Mouse (Mus musculus): Measurements from ENCODE around the gene Sectm1b. TPM values are rescaled to one million over a fixed set of nuclear protein-coding genes. Genes with fewer than 3 reads are reported as not detected.
"Not testable (repeated sequence)": the region's sequence is repeated elsewhere in the genome, so short reads cannot be mapped to it uniquely, and the experiment has no call there.

Gene Sectm1b
- polyA plus RNA-seq, 1 experiment from 2014 or later = 0.05 TPM

DNA sequence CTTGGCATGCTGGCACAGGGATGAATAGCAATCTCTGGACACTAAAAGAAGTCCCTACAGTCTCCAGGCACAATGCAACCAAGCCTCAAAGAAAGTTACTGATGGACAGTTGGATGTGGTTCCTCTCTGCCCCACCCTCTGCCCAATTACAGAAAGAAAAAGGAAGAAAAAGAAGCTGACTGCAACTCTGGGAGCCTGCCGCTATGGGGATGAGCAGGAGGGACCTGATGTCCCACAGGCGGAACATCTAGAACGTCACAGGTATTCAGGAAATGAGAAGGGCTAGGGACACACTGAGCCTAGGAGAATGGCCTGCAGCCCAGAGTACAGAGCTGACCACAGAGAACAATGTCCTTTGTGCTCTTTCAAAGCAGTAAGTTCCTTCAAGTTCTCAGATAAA, 18.9 kb upstream of the Sectm1b start:
- H3K27ac ChIP-seq (ENCODE audit: low read length) = no peak overlapping the region
- H3K9ac ChIP-seq (ENCODE audit: low read depth, low read length) = no peak overlapping the region
- H3K36me3 ChIP-seq (ENCODE audit: control insufficient read depth, insufficient read depth) = no peaks in the 10 kb centered on the region

DNA sequence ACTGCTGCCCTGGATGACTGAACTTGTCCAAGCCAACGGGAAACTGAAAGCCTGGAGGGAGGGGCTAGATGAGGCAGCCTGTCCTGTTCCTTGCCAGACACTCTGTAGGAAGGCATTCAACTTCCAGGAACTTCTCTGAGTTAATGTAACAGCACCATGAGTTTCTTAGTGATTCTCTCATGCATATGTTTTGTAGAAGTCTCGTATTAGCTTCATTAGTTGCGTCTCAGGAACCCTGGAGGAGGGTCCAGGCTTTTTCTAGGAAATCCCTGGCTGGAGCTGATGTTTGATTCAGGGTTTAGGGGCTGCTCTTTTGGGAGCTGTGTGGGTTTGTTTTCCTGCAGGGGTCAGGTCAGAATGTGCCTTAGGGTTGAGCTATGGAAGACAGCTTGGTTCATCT, 17.8 kb upstream of the Sectm1b start, which contains the start of gene Sectm1a:
TSS of gene Sectm1a (minus strand) at position 101 of the 400 bp plus-strand sequence.
- Histone ChIP-seq H3K4me1 (ENCODE audit: control insufficient read depth, low read depth, low read length) (peaks cover 2% of the 10 kb centered on the region; the same call in 1 of the 2 replicates), H3K27ac (ENCODE audit: low read length) (no peak within 1 kb of the TSS), H3K4me2 (ENCODE audit: low read depth, low read length) (no peak within 1 kb of the TSS), H3K4me3 (ENCODE audit: low read depth, low read length) (no peak within 1 kb of the TSS), H3K36me3 (ENCODE audit: control insufficient read depth, insufficient read depth) (no peaks in the 10 kb centered on the region), H3K9ac (ENCODE audit: low read depth, low read length) (no peak within 1 kb of the TSS), H3K27me3 (ENCODE audit: control insufficient read depth, insufficient read depth, low read depth, low read length) (no peaks in the 10 kb centered on the region), H3K9me3 (replicated peaks; ENCODE audit: control insufficient read depth, low read length) (no peaks in the 10 kb centered on the region)
- 44% methylated on average over 3 of the region's 3 CpGs for WGBS (ENCODE audit: insufficient replicate concordance)
- no peak for ATAC-seq (ENCODE audit: low read depth)

More for the DNA sequence above, 18.9 kb upstream of the Sectm1b start:
- Histone ChIP-seq H3K4me3 (ENCODE audit: low read depth, low read length) (no peak overlapping the region), H3K27me3 (ENCODE audit: control insufficient read depth, insufficient read depth, low read depth, low read length) (no peaks in the 10 kb centered on the region), H3K4me1 (ENCODE audit: control insufficient read depth, low read depth, low read length) (peaks cover 2% of the 10 kb centered on the region; the same call in 1 of the 2 replicates), H3K4me2 (ENCODE audit: low read depth, low read length) (no peak overlapping the region), H3K9me3 (replicated peaks; ENCODE audit: control insufficient read depth, low read length) (no peaks in the 10 kb centered on the region)
- ATAC-seq (ENCODE audit: low read depth) = no peak
- 50% methylated on average over 3 of the region's 3 CpGs for WGBS (ENCODE audit: insufficient replicate concordance)

DNA sequence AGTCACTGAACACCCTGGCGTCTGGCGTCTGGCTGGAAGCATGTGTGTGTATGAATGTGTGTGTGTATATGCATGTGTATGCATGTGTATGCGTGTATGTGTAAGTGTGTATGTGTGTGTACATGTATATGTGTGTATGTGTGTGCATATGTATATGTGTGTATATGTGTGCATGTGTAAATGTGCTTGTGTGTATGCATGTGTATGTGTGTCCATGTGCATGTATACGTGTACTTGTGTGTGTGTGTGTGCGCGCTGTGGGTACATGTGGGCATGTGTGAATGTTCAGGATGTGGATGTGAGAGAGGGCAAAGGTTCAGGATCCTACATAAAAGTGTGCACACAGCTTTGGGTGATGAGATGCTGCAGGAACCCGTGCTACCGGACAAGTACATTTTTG, 17.0 kb upstream of the Sectm1b start:
- Histone ChIP-seq H3K4me1 (ENCODE audit: control insufficient read depth, low read depth, low read length) (peaks cover 2% of the 10 kb centered on the region; the same call in 1 of the 2 replicates), H3K9me3 (replicated peaks; ENCODE audit: control insufficient read depth, low read length) (no peaks in the 10 kb centered on the region), H3K27ac (ENCODE audit: low read length) (no peak overlapping the region), H3K4me3 (ENCODE audit: low read depth, low read length) (no peak overlapping the region), H3K36me3 (ENCODE audit: control insufficient read depth, insufficient read depth) (no peaks in the 10 kb centered on the region), H3K9ac (ENCODE audit: low read depth, low read length) (no peak overlapping the region), H3K27me3 (ENCODE audit: control insufficient read depth, insufficient read depth, low read depth, low read length) (no peaks in the 10 kb centered on the region), H3K4me2 (ENCODE audit: low read depth, low read length) (no peak overlapping the region)
- no peak for ATAC-seq (ENCODE audit: low read depth)
- 83% methylated on average over 8 of the region's 8 CpGs for WGBS (ENCODE audit: insufficient replicate concordance)

DNA sequence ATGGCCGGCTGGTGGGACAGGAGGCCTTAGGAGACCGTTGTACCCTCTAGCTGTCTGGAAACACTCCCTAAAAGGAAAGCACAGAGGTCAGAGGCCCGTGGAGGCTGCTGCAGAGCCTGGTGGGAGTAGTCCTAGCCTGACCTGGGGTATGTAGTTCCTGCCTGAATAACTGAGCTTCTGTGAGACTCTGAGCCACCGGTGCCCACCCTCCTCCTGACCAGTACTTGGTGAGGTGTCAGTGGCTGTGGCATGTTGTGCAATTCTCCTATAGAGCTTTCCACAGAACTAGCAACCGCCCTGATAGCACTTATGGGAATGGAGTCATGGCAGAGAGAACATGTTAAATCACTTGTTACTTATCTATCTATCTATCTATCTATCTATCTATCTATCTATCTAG, 12.3 kb upstream of the Sectm1b start:
- H3K9me3 ChIP-seq (replicated peaks; ENCODE audit: control insufficient read depth, low read length) = no peaks in the 10 kb centered on the region
- no peak overlapping the region for H3K9ac ChIP-seq (ENCODE audit: low read depth, low read length)
- ATAC-seq (ENCODE audit: low read depth) = no peak
- no peak overlapping the region for H3K27ac ChIP-seq (ENCODE audit: low read length)
- no peaks in the 10 kb centered on the region for H3K4me1 ChIP-seq (ENCODE audit: control insufficient read depth, low read depth, low read length)
- H3K4me2 ChIP-seq (ENCODE audit: low read depth, low read length) = no peak overlapping the region
- 50% methylated on average over 5 of the region's 5 CpGs for WGBS (ENCODE audit: insufficient replicate concordance)
- no peak overlapping the region for H3K4me3 ChIP-seq (ENCODE audit: low read depth, low read length)
- H3K36me3 ChIP-seq (ENCODE audit: control insufficient read depth, insufficient read depth) = no peaks in the 10 kb centered on the region
- H3K27me3 ChIP-seq (ENCODE audit: control insufficient read depth, insufficient read depth, low read depth, low read length) = no peaks in the 10 kb centered on the region

DNA sequence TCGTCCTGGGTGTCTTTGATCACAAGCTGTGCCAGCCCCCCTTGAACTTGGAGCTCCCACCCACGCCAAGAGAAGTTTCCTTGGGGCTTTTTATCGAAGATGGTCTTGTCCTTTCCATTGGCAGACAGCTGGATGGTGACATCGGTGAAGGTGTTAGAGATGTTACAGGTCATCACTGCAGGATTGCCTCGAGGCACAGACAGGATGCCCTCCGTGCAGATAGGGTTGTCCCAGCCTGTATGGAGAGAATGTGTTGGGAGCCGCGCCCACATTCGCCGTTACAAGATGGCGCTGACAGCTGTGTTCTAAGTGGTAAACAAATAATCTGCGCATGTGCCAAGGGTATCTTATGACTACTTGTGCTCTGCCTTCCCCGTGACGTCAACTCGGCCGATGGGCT, 6.3 kb upstream of the Sectm1b start:
- H3K36me3 ChIP-seq (ENCODE audit: control insufficient read depth, insufficient read depth); H3K9ac ChIP-seq (ENCODE audit: low read depth, low read length); H3K4me2 ChIP-seq (ENCODE audit: low read depth, low read length); H3K27me3 ChIP-seq (ENCODE audit: control insufficient read depth, insufficient read depth, low read depth, low read length); H3K9me3 ChIP-seq (replicated peaks; ENCODE audit: control insufficient read depth, low read length); H3K4me1 ChIP-seq (ENCODE audit: control insufficient read depth, low read depth, low read length); H3K27ac ChIP-seq (ENCODE audit: low read length); H3K4me3 ChIP-seq (ENCODE audit: low read depth, low read length); ATAC-seq (ENCODE audit: low read depth): not testable (repeated sequence)
- 77% methylated on average over 12 of the region's 16 CpGs for WGBS (ENCODE audit: insufficient replicate concordance)

DNA sequence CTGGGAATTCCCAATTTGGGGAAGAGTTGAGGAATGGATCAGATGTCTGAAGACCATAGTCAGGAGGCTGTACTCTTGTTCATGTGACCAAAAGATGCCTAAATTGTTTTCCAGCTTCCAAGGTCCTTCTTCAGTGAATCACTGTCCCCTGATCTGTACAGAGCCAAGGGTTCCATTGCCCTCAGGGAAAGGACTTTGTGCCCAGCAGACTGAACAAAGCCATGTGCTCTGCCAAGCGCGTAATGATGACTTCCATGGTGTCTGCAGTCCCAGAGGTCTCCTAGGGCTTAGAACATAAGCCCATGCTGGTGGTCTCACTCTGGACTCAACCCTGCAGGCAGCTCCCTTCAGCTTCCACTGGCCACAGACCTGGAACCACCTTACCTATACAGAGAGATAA, 4.5 kb upstream of the Sectm1b start:
- Histone ChIP-seq H3K9ac (ENCODE audit: low read depth, low read length) (no peak overlapping the region), H3K9me3 (replicated peaks; ENCODE audit: control insufficient read depth, low read length) (no peaks in the 10 kb centered on the region), H3K4me1 (ENCODE audit: control insufficient read depth, low read depth, low read length) (no peaks in the 10 kb centered on the region), H3K4me2 (ENCODE audit: low read depth, low read length) (no peak overlapping the region), H3K4me3 (ENCODE audit: low read depth, low read length) (no peak overlapping the region), H3K36me3 (ENCODE audit: control insufficient read depth, insufficient read depth) (no peaks in the 10 kb centered on the region), H3K27me3 (ENCODE audit: control insufficient read depth, insufficient read depth, low read depth, low read length) (no peaks in the 10 kb centered on the region), H3K27ac (ENCODE audit: low read length) (no peak overlapping the region)
- ATAC-seq (ENCODE audit: low read depth) = no peak
- WGBS (ENCODE audit: insufficient replicate concordance) = 86% methylated on average over 2 of the region's 2 CpGs

DNA sequence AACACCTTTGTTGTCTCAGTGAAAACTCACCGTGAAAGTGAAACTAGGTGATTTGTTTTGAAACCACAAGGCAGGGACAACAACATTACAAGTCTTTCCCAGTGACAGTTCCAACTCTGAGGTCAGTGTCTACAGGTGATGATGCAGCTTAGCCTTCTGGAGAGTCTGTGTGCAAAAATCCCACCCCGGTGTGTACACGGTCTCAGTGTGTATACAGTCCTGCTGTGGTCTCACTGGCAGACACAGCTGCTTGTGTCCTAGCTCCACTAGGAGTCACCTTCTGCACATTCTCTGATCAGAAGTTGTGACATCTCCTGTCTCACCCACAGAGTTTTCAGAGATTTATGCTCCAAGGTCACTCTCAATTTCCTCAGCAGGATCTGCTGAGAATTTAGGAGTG, 828 bp upstream of the Sectm1b start:
- peak; percentile 27; the same call in 1 of the 2 replicates for ATAC-seq (ENCODE audit: low read depth)
- Histone ChIP-seq H3K27ac (ENCODE audit: low read length) (no peak overlapping the region), H3K9me3 (replicated peaks; ENCODE audit: control insufficient read depth, low read length) (no peaks in the 10 kb centered on the region), H3K4me2 (ENCODE audit: low read depth, low read length) (no peak overlapping the region), H3K4me1 (ENCODE audit: control insufficient read depth, low read depth, low read length) (no peaks in the 10 kb centered on the region), H3K27me3 (ENCODE audit: control insufficient read depth, insufficient read depth, low read depth, low read length) (no peaks in the 10 kb centered on the region), H3K9ac (ENCODE audit: low read depth, low read length) (no peak overlapping the region), H3K4me3 (ENCODE audit: low read depth, low read length) (no peak overlapping the region), H3K36me3 (ENCODE audit: control insufficient read depth, insufficient read depth) (no peaks in the 10 kb centered on the region)
- 64% methylated on average over 3 of the region's 3 CpGs for WGBS (ENCODE audit: insufficient replicate concordance)

DNA sequence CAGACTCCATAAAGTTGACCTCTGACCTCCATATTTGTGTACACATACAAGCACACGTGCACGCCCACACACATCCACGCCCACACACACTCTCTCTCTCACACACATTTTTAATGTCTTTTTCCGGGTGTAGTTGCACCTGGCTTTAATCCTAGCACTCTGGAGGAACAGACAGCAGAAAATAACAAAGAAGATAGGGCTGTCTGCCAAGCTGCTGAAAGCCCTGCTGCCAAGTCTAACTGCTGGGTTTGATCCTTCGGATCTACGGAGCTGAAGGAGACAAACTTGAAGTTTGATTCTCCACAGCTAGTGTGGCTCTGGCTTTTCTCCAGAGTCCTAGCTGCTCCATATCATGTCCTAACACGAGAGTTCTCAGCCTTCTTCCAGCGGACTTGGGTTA, 1.8 kb downstream of the Sectm1b start:
- 63% methylated on average over 8 of the region's 8 CpGs for WGBS (ENCODE audit: insufficient replicate concordance)
- no peak overlapping the region for H3K27ac ChIP-seq (ENCODE audit: low read length)
- no peaks in the 10 kb centered on the region for H3K36me3 ChIP-seq (ENCODE audit: control insufficient read depth, insufficient read depth)
- no peak overlapping the region for H3K4me3 ChIP-seq (ENCODE audit: low read depth, low read length)
- H3K27me3 ChIP-seq (ENCODE audit: control insufficient read depth, insufficient read depth, low read depth, low read length) = no peaks in the 10 kb centered on the region
- peaks cover 6% of the 10 kb centered on the region for H3K4me1 ChIP-seq (ENCODE audit: control insufficient read depth, low read depth, low read length)
- H3K9ac ChIP-seq (ENCODE audit: low read depth, low read length) = no peak overlapping the region
- H3K9me3 ChIP-seq (replicated peaks; ENCODE audit: control insufficient read depth, low read length) = no peaks in the 10 kb centered on the region
- H3K4me2 ChIP-seq (ENCODE audit: low read depth, low read length) = no peak overlapping the region
- no peak for ATAC-seq (ENCODE audit: low read depth)

DNA sequence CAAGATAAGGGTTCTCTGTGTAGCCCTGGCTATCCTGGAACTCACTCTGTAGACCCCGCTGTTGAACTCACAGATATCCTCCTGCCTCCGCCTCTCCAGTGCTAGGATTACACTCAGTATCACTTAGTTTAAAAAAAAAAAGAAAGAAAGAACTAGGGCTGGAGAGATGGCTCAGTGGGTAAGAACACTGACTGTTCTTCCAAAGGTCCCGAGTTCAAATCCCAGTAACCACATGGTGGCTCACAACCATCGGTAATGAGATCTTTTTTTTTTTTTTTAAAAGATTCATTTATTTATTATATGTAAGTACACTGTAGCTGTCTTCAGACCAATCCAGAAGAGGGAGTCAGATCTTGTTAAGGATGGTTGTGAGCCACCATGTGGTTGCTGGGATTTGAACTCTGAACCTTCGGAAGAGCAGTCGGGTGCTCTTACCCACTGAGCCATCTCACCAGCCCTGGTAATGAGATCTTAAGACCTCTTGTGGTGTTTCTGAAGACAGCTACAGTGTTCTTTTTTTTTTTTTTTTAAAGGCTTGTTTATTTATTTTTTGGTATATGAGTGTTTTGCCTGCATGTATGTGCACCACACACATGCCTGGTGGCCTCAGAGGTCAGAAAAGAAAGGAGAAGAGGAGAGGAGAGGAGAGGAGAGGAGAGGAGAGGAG, 2.8 kb downstream of the Sectm1b start:
- H3K4me2 ChIP-seq (ENCODE audit: low read depth, low read length); ATAC-seq (ENCODE audit: low read depth); H3K27me3 ChIP-seq (ENCODE audit: control insufficient read depth, insufficient read depth, low read depth, low read length); H3K4me3 ChIP-seq (ENCODE audit: low read depth, low read length); H3K27ac ChIP-seq (ENCODE audit: low read length); H3K9ac ChIP-seq (ENCODE audit: low read depth, low read length); H3K4me1 ChIP-seq (ENCODE audit: control insufficient read depth, low read depth, low read length); H3K9me3 ChIP-seq (replicated peaks; ENCODE audit: control insufficient read depth, low read length); H3K36me3 ChIP-seq (ENCODE audit: control insufficient read depth, insufficient read depth): not testable (repeated sequence)
- 74% methylated on average over 6 of the region's 6 CpGs for WGBS (ENCODE audit: insufficient replicate concordance)

Data from liver, embryonic 16.5 days (tissue).